Comparison of ENCODE assay signal across 8 mouse cellular contexts in genomic region chr1:58445143-58445722, GRCm38 (mm10). TPM values are rescaled to one million over a fixed set of nuclear protein-coding genes. Genes with fewer than 3 reads are reported as not detected.
DNase-seq lines count a peak whose midpoint lies in the region; ATAC-seq lines count a peak whose summit lies in the region.

TSS of gene Nif3l1 (plus strand) at chr1:58445151.
TSS of gene Ppil3 (minus strand) at chr1:58445486.

- WGBS in hindbrain, embryonic 11.5 days, result under 1% methylated on average over 33 of the region's 33 CpGs

- H3K4me1 ChIP-seq in hindbrain, embryonic 11.5 days (replicated peaks; ENCODE audit: control insufficient read depth, insufficient read depth, low read length), result no peaks in the 10 kb centered on the region

- no peaks in the 10 kb centered on the region for H3K27me3 ChIP-seq in hindbrain, embryonic 11.5 days (ENCODE audit: control insufficient read depth, insufficient read depth, low read length)

- H3K27ac ChIP-seq in hindbrain, embryonic 11.5 days (ENCODE audit: low read depth, low read length), result peak within 1 kb of the TSS; percentile 49

- H3K36me3 ChIP-seq in hindbrain, embryonic 11.5 days (ENCODE audit: control insufficient read depth, insufficient read depth, low read length), result no peaks in the 10 kb centered on the region

- peak within 1 kb of the TSS; percentile 68 for H3K9ac ChIP-seq in hindbrain, embryonic 11.5 days (ENCODE audit: low read depth, low read length)

- ATAC-seq in hindbrain, embryonic 11.5 days (ENCODE audit: low FRiP score), result peak; percentile 94

- DNase-seq in Muller cell, postnatal 12 days (ENCODE audit: inconsistent ontology term), result peak; percentile 89
- DNase-seq in cerebellum, adult 9-11 months, result peak; percentile 86
- DNase-seq in frontal cortex, adult 2 months (ENCODE audit: extremely low spot score in 1 of 2, low spot score in 1 of 2), result peak; percentile 89 to 92
- DNase-seq in hindbrain, embryonic 11.5 days (ENCODE audit: low spot score), result peak; percentile 84
- DNase-seq in layer of hippocampus, postnatal 10 days (ENCODE audit: low spot score in 2 of 2), result peak; percentile 84 to 90
- peak; percentile 90 for DNase-seq in lung, postnatal 10 days
- DNase-seq in ovary, postnatal 36 days (ENCODE audit: low spot score), result peak; percentile 83
- peak; percentile 80 for DNase-seq in thymus, postnatal 25 days

- H3K9me3 ChIP-seq in hindbrain, embryonic 11.5 days (ENCODE audit: control insufficient read depth, low read length), result no peaks in the 10 kb centered on the region

- H3K4me2 ChIP-seq in hindbrain, embryonic 11.5 days (replicated peaks; ENCODE audit: low read depth, low read length), result peak within 1 kb of the TSS; percentile 61

- H3K4me3 ChIP-seq in hindbrain, embryonic 11.5 days (ENCODE audit: low read depth, low read length), result peak within 1 kb of the TSS; percentile 49

RNA-seq across cellular contexts. Expression of gene Nif3l1, which starts in this region (rescaled TPM):
- 19.3 and 25.4 TPM in 2 replicates for polyA plus RNA-seq in frontal cortex, adult 2 months (2012; rRNA removed)
- polyA plus RNA-seq in hindbrain, embryonic 11.5 days (2014; fragmentation: Nextera tagmentation; extraction: Ambion mirVana), result 67.2 and 69.8 TPM in 2 replicates
- total RNA-seq in layer of hippocampus, postnatal 10 days (2021), result 10 to 100 TPM; 20.2 to 21.5 TPM

RNA-seq across cellular contexts. Expression of gene Ppil3, which starts in this region (rescaled TPM):
- polyA plus RNA-seq in frontal cortex, adult 2 months (2012; rRNA removed), result 28.7 and 30.7 TPM in 2 replicates
- polyA plus RNA-seq in hindbrain, embryonic 11.5 days (2014; fragmentation: Nextera tagmentation; extraction: Ambion mirVana), result 56.4 and 59.2 TPM in 2 replicates
- 10 to 100 TPM; 30.1 to 33.0 TPM for total RNA-seq in layer of hippocampus, postnatal 10 days (2021)

Comparison
In these comparisons a context has a peak if more than half of its experiments do, and no peak if none do; other contexts are left out.
1. Peak in every context shown above with its lines: DNase-seq, ATAC-seq, H3K4me3 ChIP-seq and H3K27ac ChIP-seq.